Mouse (Mus musculus) bone marrow, adult 2 months (tissue): Measurements from ENCODE around the gene Cadm4.

Experiments
- CTCF ChIP-seq: fragments of 200-500 bp; IDR thresholded peaks from 2 replicates; pipeline ENCODE4 v1.5.1; 2011; ENCODE audit warnings: low read length, control low read depth; ENCODE audit not compliant: control insufficient read depth, insufficient read depth
- POLR2A ChIP-seq: fragments of 200-500 bp; IDR thresholded peaks from 2 replicates; pipeline ENCODE4 v1.6.1; 2011; ENCODE audit warnings: low read depth, mild to moderate bottlenecking, control low read depth, low read length, borderline replicate concordance; ENCODE audit not compliant: control insufficient read depth

DNA sequence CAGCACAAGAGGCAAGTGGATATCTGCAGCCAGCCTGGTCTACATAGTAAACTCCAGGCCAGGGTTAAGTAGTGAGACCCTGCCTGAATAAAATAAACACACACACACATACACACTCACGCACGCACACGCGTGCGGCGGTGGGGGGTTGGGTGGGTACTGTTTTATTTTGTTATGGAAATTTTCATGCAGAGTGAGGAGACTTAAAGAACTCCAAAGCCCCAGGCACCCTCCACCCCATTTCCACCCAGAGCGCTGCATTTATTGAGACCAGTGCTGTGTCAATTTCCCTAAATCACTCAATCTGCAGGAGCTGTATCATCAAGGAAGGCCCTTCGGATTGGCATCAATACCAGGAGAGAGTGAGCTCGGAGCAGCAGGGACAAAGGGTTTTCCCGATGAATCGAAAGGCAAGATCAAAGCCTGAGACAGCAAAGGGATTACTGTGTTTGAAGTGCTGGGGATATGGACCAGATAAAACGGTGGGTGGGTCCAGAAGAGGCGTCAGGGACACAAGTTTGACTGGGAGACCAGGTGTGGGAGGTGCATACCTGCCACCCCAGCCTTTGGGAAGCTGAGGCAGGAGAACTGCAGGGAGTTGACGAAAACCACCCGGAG is 23.7 kb downstream of the Cadm4 start:
- TF ChIP-seq CTCF (no peak), POLR2A (no peak)
